Mouse (Mus musculus) heart, postnatal 14 days (tissue): ENCODE results near the gene Syt1. TPM values are rescaled to one million over a fixed set of nuclear protein-coding genes. Genes with fewer than 3 reads are reported as not detected.

Source experiments
- DNase-seq, 2 experiments: peaks; one replicate each; pipeline ENCODE4 v3.0.0; 2021 to 2022
- intact Hi-C: fragments of 180-260 bp; cut with DNase I; formaldehyde crosslinking; loops from one replicate; pipeline ENCODE4 v1.15.1; 2025
- total RNA-seq, 2 experiments: library from RNA; stranded (reverse); gene quantifications; 2 replicates each; pipeline ENCODE4 v1.2.3; 2021

The Syt1 gene
- total RNA-seq, 2 experiments from 2014 or later = 0.12 TPM

DNA sequence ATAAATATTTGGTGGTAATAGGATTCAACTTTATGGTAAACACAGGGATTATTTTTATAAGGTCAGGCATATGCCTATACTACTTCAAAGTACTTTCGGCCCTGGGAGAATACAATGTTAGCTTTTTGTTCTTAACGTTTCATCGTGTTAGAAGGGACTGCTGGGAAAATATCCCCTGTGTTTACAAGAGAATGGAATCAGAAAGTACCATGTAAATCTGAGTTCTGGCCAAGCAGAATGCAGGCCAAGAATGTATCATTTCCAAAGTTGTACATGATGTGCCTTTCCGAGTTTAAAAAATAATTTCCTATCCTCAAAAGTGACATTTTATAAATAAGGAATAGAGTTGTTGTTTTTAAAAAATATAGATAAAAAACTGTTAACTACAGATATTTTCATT lies 121.7 kb downstream of the Syt1 start:
- DNase-seq = no peak
- intact Hi-C loops = no loop called here

DNA sequence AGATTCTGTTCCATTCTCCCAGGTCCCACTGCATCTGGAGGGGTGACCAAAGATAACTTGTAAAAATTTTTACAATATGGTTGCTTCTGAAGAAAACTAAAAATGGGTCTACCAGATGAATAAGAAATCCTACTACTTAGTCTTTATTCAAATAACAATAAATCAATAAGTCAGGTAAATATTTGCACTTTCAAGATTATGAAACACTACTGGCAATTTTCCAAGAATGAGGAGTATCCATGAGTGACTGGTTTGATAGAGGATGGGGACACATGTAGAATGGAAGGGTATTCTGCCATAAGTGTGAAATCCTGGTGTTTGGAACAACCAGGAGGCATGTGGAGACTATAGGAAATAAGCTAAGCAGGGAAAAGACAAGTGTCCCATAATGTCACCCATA lies 124.0 kb downstream of the Syt1 start:
- DNase-seq = no peak
- intact Hi-C loops = no loop called here

GRCm38 (mm10) chr10:108885769-108886168 lies 125.0 kb downstream of the Syt1 start:
- intact Hi-C loops = no loop called here

GRCm38 (mm10) chr10:108884520-108884919 lies 126.3 kb downstream of the Syt1 start:
- DNase-seq = no peak
- intact Hi-C loops = no loop called here

More at GRCm38 (mm10) chr10:108885769-108886168, 125.0 kb downstream of the Syt1 start:
- DNase-seq = no peak

DNA sequence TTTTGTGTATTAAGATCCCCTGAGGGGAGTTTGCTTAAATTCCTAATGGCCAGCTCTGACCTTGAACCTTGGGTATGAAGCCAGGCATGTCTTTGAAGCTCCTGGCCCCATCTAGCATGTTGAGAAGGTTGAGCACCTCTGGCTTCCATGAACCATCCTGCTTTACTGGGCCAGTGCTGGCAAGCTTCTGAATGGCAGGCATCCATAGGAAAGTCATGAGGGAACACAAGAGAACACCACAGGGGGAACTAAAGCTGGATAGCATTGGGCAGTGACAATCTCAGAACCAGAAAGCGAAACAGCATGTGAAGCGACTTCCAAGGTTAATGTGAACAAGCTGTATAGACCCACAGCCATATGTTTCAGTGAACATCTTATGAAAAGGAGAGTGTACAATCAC lies 130.4 kb downstream of the Syt1 start:
- no peak for DNase-seq
- intact Hi-C loops = no loop called here

DNA sequence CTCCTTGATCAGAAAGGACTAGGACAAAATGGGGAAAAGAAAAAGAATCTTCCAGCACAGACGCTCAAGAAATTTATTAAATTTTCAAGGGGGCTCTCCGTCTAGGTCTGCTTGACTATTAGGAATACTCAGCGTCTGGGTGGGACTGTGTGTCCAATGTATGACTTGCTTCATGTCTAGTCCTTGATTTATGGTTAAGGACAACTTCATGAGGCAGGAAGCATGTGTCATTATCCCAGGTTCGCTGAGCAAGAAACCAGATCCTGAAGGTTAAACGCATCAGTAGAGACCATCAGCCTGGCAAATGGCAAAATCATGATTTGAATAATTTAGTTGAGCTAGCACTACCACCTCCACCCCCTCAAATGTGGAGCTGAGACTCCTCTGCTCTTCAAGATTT lies 135.1 kb downstream of the Syt1 start:
- no peak for DNase-seq
- intact Hi-C loops = no loop called here

GRCm38 (mm10) chr10:108874687-108875086 lies 136.1 kb downstream of the Syt1 start:
- intact Hi-C loops = no loop called here
- DNase-seq = no peak

DNA sequence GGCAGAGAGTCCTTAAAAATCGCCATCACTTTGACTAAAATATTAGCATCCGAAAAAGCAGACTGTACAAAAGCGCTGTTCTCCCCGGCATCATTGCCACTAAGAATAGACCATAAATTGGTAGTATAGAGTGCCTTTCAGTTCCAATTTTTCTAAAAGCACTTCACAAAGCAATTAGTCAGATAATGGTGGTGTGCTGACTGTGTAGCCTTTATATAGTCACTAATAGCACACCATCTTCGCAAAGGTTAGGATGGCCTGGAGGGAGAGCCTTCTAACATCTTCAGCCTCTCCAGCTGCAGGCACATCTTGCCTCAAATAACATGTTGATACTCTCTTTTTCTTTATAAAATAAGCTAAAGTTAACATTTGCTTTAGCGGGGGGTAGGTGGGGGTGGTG lies 138.4 kb downstream of the Syt1 start:
- DNase-seq = no peak
- intact Hi-C loops = no loop called here

DNA sequence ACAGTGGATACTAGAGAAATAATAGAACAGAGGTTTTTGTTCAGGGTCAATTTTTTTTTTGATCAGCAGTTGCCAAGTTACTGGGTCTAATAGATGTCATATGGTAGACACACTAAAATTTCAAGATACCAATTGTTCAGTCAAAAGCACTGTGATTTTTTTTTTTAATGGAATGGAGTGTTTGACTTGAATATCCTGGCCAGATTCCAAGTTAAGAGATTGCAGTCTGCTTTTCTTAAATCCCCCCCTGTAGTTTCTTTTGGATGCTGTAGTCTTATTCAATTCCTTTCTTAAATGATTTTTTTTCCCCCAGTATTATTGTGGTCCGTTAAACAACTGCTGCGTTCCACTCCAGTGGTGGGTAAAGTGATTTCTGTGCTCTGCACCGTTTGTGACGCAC lies 140.2 kb downstream of the Syt1 start:
- intact Hi-C loops = no loop called here
- DNase-seq = no peak

DNA sequence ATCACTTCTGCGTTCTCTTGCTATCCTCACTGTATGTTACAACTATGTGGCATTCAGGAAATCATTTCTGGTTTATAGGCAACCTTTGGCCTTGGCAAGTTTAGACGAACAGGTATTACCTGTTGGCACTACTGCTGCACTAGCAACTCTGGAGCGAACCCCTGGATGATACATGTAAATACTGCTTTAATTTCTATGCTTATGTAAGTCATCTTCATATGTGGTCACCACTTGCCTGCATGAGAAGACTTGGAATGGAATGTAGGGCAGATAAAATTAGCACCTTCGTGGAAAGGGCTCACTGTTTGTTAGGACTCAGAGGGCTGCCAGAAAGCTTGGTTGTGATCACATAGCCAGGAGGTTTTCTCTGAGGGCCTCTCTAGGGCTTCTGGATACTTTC lies 142.6 kb downstream of the Syt1 start:
- peak in 1 of 2 experiments; percentile 5 for DNase-seq
- intact Hi-C loops = no loop called here

- intact Hi-C loops = no loop called here
- peak; percentile 17 to 42 for DNase-seq
Observed at GRCm38 (mm10) chr10:108867202-108867601, 143.6 kb downstream of the Syt1 start.

GRCm38 (mm10) chr10:108865586-108865985 lies 145.2 kb downstream of the Syt1 start:
- DNase-seq = no peak
- intact Hi-C loops = no loop called here

DNA sequence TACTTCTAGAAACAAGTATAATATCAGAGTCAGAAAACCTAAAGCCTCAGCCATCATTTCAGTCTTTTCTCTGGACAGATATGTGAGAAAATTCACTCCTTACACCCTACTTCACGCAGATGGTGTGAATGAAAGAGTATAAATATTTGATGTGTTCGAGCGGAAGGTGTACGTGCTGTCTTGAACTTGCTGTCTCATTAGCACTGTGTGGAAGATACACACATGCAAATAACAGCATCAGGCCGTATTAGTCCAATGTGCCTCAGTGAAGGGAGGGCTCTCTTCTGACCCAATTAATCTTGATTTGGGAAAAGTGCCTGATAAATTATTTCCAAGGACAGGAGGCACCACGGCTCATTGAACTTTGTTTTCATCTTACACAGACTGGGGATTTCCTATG lies 154.8 kb downstream of the Syt1 start:
- intact Hi-C loops = no loop called here
- DNase-seq = no peak

- intact Hi-C loops = no loop called here
- no peak for DNase-seq
Observed at GRCm38 (mm10) chr10:108852757-108853156, 158.0 kb downstream of the Syt1 start.

DNA sequence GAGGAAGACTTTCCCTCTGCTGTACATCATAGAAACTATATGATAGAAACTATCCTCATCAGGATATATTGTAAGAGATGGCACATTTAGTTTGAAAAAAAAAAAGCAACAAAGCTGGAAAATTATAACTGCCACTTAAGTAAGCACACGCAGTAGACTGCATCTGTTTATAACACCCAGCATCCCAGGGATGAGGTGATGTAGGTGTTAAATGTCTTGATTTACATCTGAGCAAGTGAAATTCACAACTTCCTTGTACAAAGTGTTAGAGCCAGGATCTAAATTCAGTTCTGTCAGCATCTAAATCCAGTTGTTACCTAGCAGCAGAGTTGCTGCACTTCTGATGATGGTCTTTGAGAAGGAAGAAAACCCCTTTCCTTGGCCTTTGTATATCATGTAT lies 173.3 kb downstream of the Syt1 start:
- DNase-seq = no peak
- intact Hi-C loops = no loop called here

DNA sequence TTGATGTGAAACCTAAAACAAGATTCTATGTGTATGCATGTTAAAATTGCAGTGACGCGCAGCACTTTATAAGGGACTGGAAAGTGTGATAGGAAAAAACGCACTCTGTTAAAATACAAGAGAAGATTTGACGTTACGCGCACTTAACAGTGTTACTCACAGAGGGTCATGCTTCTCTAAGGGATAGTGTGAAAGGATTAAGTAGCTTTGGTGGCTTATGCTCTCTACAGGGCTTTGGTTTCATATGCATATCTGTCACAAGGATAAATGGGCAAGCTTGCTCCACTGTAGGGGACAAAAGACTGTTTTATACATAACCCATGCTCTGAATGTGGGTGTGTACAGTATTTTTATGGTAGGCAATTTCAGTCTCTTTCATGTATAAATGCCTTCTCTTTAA lies 178.5 kb downstream of the Syt1 start:
- intact Hi-C loops = no loop called here
- DNase-seq = no peak

DNA sequence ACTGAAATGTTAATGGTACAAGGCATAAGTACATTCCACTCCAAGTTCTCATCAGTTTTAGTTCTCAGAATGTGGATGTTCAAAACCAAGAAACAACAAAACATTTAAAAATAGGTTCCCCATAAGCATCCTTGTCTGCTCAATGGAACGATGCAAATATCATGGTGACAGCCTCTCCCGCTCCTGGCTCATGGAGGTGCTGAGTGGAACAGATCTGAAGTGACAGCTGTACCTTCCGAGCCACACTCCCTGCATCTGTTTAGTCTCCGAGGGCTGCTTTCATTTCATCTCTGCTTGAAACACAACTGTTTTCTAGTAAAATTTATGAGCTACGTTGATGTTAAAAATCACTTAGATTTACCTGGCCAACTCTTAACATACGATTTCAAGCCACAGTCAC lies 179.0 kb downstream of the Syt1 start:
- DNase-seq = no peak
- intact Hi-C loops = no loop called here

GRCm38 (mm10) chr10:108822273-108822672 lies 188.5 kb downstream of the Syt1 start:
- DNase-seq = no peak
- intact Hi-C loops = no loop called here

- intact Hi-C loops = no loop called here
- no peak for DNase-seq
Observed at GRCm38 (mm10) chr10:108815339-108815738, 195.4 kb downstream of the Syt1 start.

GRCm38 (mm10) chr10:108804380-108804779 lies 206.4 kb downstream of the Syt1 start:
- intact Hi-C loops = no loop called here
- no peak for DNase-seq

GRCm38 (mm10) chr10:108800776-108801175 lies 210.0 kb downstream of the Syt1 start:
- no peak for DNase-seq
- intact Hi-C loops = no loop called here

DNA sequence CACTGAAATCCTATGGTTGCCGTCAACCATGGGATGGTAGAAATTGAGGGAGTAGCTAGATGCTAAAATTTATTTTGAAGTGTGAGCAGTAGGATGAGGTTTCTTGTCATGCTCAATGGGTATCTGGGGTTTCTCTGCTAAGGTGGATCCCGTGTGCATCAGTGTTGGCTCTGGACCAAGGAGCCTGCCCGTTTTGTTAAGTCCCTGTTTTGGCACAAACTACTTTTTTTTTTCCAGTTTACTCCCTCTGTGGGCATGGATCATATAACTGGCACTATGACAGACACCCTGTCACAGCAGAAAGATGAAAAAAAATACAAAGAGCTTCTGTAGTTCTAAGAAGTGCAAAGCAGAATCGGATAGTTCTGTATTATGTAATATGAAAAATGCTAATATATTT lies 212.0 kb downstream of the Syt1 start:
- intact Hi-C loops = no loop called here
- no peak for DNase-seq

DNA sequence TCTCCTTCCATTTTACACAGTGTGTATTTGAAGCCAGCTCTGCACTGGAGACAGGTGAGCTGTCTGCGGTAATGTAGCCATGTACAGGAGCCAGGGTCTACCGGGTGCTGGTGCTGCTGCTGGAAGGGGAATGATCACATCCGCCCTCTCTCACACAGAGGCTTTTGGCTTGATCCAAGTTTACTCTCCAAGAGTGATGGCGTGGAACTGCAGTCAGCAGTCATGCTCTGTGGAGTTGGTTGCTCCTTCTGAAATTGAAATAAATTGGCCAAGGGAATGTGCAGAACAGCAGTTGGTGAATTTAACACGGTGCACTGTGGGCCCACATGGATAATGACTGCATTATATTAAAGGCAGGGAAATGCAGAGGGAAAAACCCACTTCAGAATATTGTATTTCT lies 228.0 kb downstream of the Syt1 start:
- DNase-seq = no peak
- intact Hi-C loops = no loop called here

DNA sequence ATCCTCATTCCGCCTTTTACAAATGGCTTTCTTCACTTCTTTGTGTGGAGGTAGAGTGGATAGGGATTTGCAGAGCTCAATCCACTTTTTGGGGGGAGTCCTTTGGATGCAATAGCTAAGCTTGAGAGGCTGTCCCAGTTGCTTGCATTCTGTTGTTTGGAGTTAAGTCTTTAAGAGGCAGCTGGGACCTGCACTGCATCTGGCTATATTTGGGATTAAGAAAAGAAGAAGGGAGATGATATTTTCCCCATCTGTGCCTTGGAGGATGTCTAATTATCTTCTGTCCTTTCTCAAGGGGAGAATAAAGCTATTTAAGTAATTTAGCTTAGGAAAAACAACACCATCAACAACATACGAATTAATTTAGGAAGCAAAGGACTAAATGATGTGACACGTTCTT lies 230.2 kb downstream of the Syt1 start:
- DNase-seq = no peak
- intact Hi-C loops = no loop called here
